Mouse (Mus musculus) CH12.LX (cell line): ENCODE measurements around the gene Fbln5. TPM values are rescaled to one million over a fixed set of nuclear protein-coding genes. Genes with fewer than 3 reads are reported as not detected.

Experiments used
- DNase-seq: peaks from one replicate; pipeline ENCODE4 v3.0.0-alpha.2; 2013; ENCODE audit errors: extremely low read depth
- H3K27ac ChIP-seq: 2 replicates; pipeline ENCODE4 v1.5.1; 2012; ENCODE audit warnings: low read depth, mild to moderate bottlenecking, control low read depth, moderate library complexity; ENCODE audit not compliant: insufficient read depth
- H3K27me3 ChIP-seq: replicated peaks from 2 replicates; pipeline ENCODE3; 2012; ENCODE audit warnings: inconsistent platforms
- H3K36me3 ChIP-seq, 2 experiments: replicated peaks in 1 of 2; 2 replicates each; pipeline versions ENCODE3 to v1.6.1; 2012; ENCODE audit warnings: inconsistent platforms in 1 of 2, low read length in 1 of 2, mild to moderate bottlenecking in 1 of 2, mixed read lengths in 1 of 2, moderate library complexity in 1 of 2; ENCODE audit not compliant: control insufficient read depth in 1 of 2, insufficient read depth in 1 of 2
- H3K4me1 ChIP-seq, 2 experiments: 2 replicates each; pipeline ENCODE4 v1.6.1; 2012; ENCODE audit warnings: inconsistent platforms in 1 of 2, moderate library complexity in 1 of 2; ENCODE audit not compliant: insufficient read depth in 2 of 2, control insufficient read depth in 1 of 2
- H3K4me2 ChIP-seq: 2 replicates; pipeline ENCODE4 v1.6.1; 2012; ENCODE audit warnings: low read depth, mild to moderate bottlenecking, control low read depth; ENCODE audit not compliant: poor library complexity, insufficient read depth, severe bottlenecking
- H3K4me3 ChIP-seq, 3 experiments: fragments of 150-350 bp in 1 of 3; sonication (generic) in 1 of 3; replicated peaks in 1 of 3; 2 replicates each; pipeline versions ENCODE3 to v1.5.1; 2011 to 2012; ENCODE audit warnings: low read depth in 2 of 3, low read length in 2 of 3, mild to moderate bottlenecking in 2 of 3, moderate library complexity in 2 of 3, control low read depth in 1 of 3, improper control_type of control experiment in 1 of 3, inconsistent platforms in 1 of 3, mixed read lengths in 1 of 3; ENCODE audit not compliant: poor library complexity in 1 of 3
- H3K79me2 ChIP-seq: replicated peaks from 2 replicates; pipeline ENCODE4 v1.6.1; 2012; ENCODE audit warnings: mild to moderate bottlenecking, moderate library complexity; ENCODE audit not compliant: control insufficient read depth, poor library complexity, insufficient read depth, severe bottlenecking; ENCODE audit errors: extremely low read depth
- H3K9ac ChIP-seq: 2 replicates; pipeline ENCODE4 v1.6.1; 2012; ENCODE audit warnings: low read depth, mild to moderate bottlenecking, control low read depth, moderate library complexity; ENCODE audit not compliant: insufficient read depth
- H3K9me3 ChIP-seq: replicated peaks from 2 replicates; pipeline ENCODE3; 2012; ENCODE audit warnings: low read length, inconsistent platforms, mixed read lengths
- CTCF ChIP-seq, 2 experiments: IDR thresholded peaks in 1 of 2; conservative IDR thresholded peaks in 1 of 2; 2 replicates each; pipeline ENCODE4 v1.5.1; 2011 to 2012; ENCODE audit warnings: low read depth in 2 of 2, low read length in 2 of 2, improper control_type of control experiment in 1 of 2, inconsistent platforms in 1 of 2, mild to moderate bottlenecking in 1 of 2, moderate library complexity in 1 of 2
- E2F4 ChIP-seq: IDR thresholded peaks from 2 replicates; pipeline ENCODE4 v1.6.1; 2011; ENCODE audit warnings: low read depth, low read length, improper control_type of control experiment; ENCODE audit not compliant: insufficient replicate concordance
- ELF1 ChIP-seq: IDR thresholded peaks from 2 replicates; pipeline ENCODE4 v1.6.1; 2014; ENCODE audit warnings: low read depth, mild to moderate bottlenecking, inconsistent platforms, low read length, improper control_type of control experiment
- KAT2A ChIP-seq: IDR thresholded peaks from 2 replicates; pipeline ENCODE4 v1.6.1; 2012; ENCODE audit warnings: low read length, improper control_type of control experiment, inconsistent platforms; ENCODE audit not compliant: insufficient replicate concordance
- MAZ ChIP-seq: IDR thresholded peaks from 2 replicates; pipeline ENCODE4 v1.6.1; 2012; ENCODE audit warnings: low read depth, mild to moderate bottlenecking, inconsistent platforms, low read length, improper control_type of control experiment, moderate library complexity
- NELFE ChIP-seq: IDR thresholded peaks from 2 replicates; pipeline ENCODE4 v1.6.1; 2011; ENCODE audit warnings: low read depth, low read length, improper control_type of control experiment
- NRF1 ChIP-seq: IDR thresholded peaks from 2 replicates; pipeline ENCODE4 v1.6.1; 2014; ENCODE audit warnings: low read depth, mild to moderate bottlenecking, inconsistent platforms, low read length, improper control_type of control experiment, moderate library complexity
- PAX5 ChIP-seq: IDR thresholded peaks from 2 replicates; pipeline ENCODE4 v1.6.1; 2012; ENCODE audit warnings: low read length, inconsistent platforms, mixed read lengths
- POLR2AphosphoS2 ChIP-seq: IDR thresholded peaks from 2 replicates; pipeline ENCODE4 v1.6.1; 2011; ENCODE audit warnings: low read depth, low read length, improper control_type of control experiment
- RAD21 ChIP-seq: IDR thresholded peaks from 2 replicates; pipeline ENCODE4 v1.6.1; 2011; ENCODE audit warnings: low read depth, mild to moderate bottlenecking, low read length, improper control_type of control experiment, moderate library complexity
- TCF12 ChIP-seq: IDR thresholded peaks from 2 replicates; pipeline ENCODE4 v1.6.1; 2014; ENCODE audit warnings: low read depth, mild to moderate bottlenecking, inconsistent platforms, low read length, improper control_type of control experiment
- ZKSCAN1 ChIP-seq: IDR thresholded peaks from 2 replicates; pipeline ENCODE4 v1.6.1; 2012; ENCODE audit warnings: low read depth, inconsistent platforms, low read length, improper control_type of control experiment, borderline replicate concordance
- ZMIZ1 ChIP-seq: IDR thresholded peaks from 2 replicates; pipeline ENCODE4 v1.6.1; 2012; ENCODE audit warnings: low read depth, mild to moderate bottlenecking, inconsistent platforms, low read length, improper control_type of control experiment
- ZNF384 ChIP-seq: IDR thresholded peaks from 2 replicates; pipeline ENCODE4 v1.6.1; 2012; ENCODE audit warnings: low read depth, low read length, improper control_type of control experiment, inconsistent platforms
- dilution Hi-C: fragments of 300-500 bp; cut with MboI; formaldehyde crosslinking; loops from 2 replicates; pipeline ENCODE4 v1.14.3; 2020; ENCODE audit warnings: low sequenced_read_pairs; ENCODE audit not compliant: extremely low pct_unique_long_range_greater_than_20kb, extremely low pct_ligation_motif_present
- in situ Hi-C: fragments of 300-500 bp; cut with MboI; formaldehyde crosslinking; loops from 3 replicates; pipeline ENCODE4 v1.14.3; 2019; ENCODE audit warnings: low sequenced_read_pairs, low pct_ligation_motif_present, low pct_unique_long_range_greater_than_20kb, mixed read lengths
- polyA plus RNA-seq: library from polyadenylated mRNA; unstranded; fragments of >175 nt; gene quantifications from 2 replicates; pipeline ENCODE4 v1.2.1, GENCODE M21; 2012; ENCODE audit warnings: low read depth; ENCODE audit not compliant: insufficient read length
- total RNA-seq, 2 experiments: library from RNA; depleted of rRNA; stranded (reverse); fragments of 300-350 nt in 1 of 2; fragments of >200 nt in 1 of 2; gene quantifications; 2 replicates each; pipeline ENCODE4 v1.2.3; 2012 to 2014

The Fbln5 gene
- total and polyA plus RNA-seq, 3 experiments, result 0.04 to 3.2 (median 0.11) TPM

GRCm38 (mm10) chr12:101798189-101798922, 20.5 kb downstream of the Fbln5 start:
- no peak overlapping the region for H3K27ac ChIP-seq
- no peak for TF ChIP-seq NELFE
- TF ChIP-seq NRF1, result no peak
- TF ChIP-seq ELF1, result no peak
- no peak for TF ChIP-seq RAD21
- TF ChIP-seq CTCF (conservative IDR thresholded peaks at IDR 0.05 in 1 of 2, IDR thresholded peaks at IDR 0.05 in 1 of 2; ENCODE audit: low read depth in 2 of 2, low read length in 2 of 2), result no peak
- no peak for TF ChIP-seq MAZ
- no peak for TF ChIP-seq PAX5
- no peak for TF ChIP-seq E2F4
- TF ChIP-seq POLR2AphosphoS2, result no peak
- H3K9ac ChIP-seq, result no peak overlapping the region
- H3K4me2 ChIP-seq, result no peak overlapping the region
- peaks cover 12% of the 10 kb centered on the region for H3K27me3 ChIP-seq
- H3K79me2 ChIP-seq, result no peaks in the 10 kb centered on the region
- DNase-seq, result no peak
- no peaks in the 10 kb centered on the region for H3K36me3 ChIP-seq
- in situ Hi-C loops, result no loop called here
- H3K4me3 ChIP-seq, result no peak overlapping the region
- no peaks in the 10 kb centered on the region for H3K9me3 ChIP-seq
- H3K4me1 ChIP-seq, result no peaks in the 10 kb centered on the region
- dilution Hi-C loops, result no loop called here

- Histone ChIP-seq H3K36me3 (no peaks in the 10 kb centered on the region), H3K9ac (no peak overlapping the region), H3K27ac (no peak overlapping the region), H3K4me2 (no peak overlapping the region), H3K79me2 (no peaks in the 10 kb centered on the region), H3K27me3 (peaks cover 3% of the 10 kb centered on the region), H3K9me3 (no peaks in the 10 kb centered on the region), H3K4me1 (peaks cover 0 to 5% of the 10 kb centered on the region in 2 experiments; a peak in 1 of 4 replicates), H3K4me3 (no peak overlapping the region)
- dilution Hi-C loops, result no loop called here
- TF ChIP-seq E2F4 (no peak), ELF1 (no peak), TCF12 (no peak), ZNF384 (no peak), ZKSCAN1 (no peak), ZMIZ1 (no peak), KAT2A (no peak)
- in situ Hi-C loops, result no loop called here
- DNase-seq, result no peak
These were observed 24.4 kb downstream of the Fbln5 start for GRCm38 (mm10) chr12:101794458-101794857.
